Mouse (Mus musculus): ENCODE measurements around the gene Scgb2b20. TPM values are rescaled to one million over a fixed set of nuclear protein-coding genes. Genes with fewer than 3 reads are reported as not detected.
"Not testable (repeated sequence)": the region's sequence is repeated elsewhere in the genome, so short reads cannot be mapped to it uniquely, and the experiment has no call there.

Gene Scgb2b20
- total RNA-seq (2021), result not detected
- long read RNA-seq, experiment 1, result 0 reads
- long read RNA-seq, experiment 2, result 0 reads

DNA sequence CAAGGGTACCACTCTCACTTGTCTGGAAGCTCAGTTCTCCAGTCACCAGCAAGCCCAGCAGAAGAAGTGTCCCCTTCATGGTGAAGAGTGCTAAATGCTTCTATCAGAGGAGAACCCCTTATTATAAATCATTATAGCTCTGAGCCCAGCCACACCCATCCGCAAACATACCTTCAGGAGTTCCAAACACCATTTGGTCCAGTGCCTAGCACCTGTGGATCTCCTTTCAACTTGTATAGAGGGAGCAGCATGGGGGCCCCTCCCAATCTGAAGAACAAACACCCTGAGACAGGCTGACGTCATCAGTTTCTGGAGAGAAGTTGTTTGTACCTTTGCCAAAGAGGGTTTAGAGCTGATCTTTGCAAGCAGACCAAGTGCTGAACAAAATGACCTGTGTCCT, at the start of gene Scgb2b20:
Gene Scgb2b20, minus strand, starts transcription at position 101 of the 400 bp plus-strand sequence.
- not testable (repeated sequence) for DNase-seq

DNA sequence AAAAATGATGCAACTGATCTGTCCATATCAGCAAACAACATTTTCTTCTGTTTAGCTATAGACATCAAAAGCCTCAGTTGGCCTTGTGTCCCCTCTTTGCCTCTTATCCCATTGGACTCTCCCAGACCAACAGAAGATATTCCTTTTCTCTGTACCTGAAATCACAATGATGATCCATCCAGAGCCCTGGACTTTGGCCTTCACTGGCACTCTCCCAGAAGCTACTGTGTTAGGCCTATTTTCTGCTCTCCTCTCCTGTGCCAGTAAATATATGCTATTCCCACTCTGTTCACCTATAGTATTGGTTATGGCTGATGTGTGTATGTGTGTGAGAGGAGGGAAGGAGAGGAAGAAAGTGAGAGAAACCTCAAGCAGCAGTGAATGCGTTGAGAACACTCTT, 43.6 kb upstream of the Scgb2b20 start:
- not testable (repeated sequence) for DNase-seq

DNA sequence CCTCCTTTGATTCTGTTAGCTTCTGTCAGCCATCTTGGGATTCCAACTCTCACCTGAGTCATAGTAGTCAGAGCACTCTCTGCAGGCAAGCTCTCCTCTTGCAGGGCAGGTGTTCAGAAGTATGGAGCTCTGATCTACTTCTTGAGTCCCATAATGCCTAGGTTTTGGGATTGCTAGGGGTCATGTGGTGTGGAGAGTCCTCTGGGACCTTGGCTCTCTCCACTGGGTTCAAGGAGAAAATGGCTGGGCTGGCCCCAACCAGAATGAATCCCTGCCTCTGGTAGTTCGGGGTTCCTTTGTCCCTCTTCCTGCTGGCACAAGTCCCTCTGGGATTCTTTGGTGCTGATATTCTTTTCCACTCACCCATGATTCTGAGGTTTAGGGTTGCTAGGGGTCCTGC, 35.5 kb upstream of the Scgb2b20 start:
- no peak for DNase-seq

DNA sequence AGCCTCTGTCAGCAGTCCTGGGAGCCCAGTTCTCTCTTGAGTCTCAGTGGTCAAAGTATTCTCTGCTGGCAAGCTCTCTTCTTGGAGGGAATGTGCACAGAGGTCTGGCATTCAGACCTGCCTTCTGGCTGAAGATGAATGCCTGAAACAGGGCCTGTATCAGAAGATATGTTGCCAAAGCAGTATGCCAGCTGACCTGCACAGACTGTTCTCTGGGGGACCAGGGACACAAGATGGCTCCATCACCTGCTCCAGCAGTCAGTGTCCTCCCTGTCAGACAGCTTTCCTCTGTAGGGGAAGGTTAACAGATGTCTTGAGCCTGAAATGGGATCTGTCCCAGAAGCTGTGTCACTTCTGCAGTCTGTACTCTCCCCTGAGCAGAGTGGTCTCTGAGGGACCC, 33.6 kb upstream of the Scgb2b20 start:
- not testable (repeated sequence) for DNase-seq

DNA sequence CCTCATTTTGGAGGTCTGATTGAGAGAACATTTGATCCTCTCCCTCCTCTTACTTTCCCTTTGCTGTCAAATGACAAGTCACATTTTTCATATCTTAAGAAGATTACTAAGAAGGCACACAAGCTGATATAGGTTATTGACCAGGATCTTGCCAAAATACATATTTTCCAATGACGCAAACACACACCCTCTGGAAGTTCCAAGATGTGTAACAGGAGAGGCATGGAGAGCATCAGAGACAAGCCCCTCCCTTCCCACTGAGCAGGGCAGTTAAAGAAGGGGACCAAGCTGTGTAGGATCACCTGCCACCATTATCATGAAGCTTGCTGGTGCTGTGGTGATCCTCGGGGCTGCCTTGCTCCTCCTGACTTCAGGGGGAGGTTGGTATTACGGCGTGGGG, 6.8 kb upstream of the Scgb2b20 start, which contains the start of gene Scgb1b20:
Gene Scgb1b20, plus strand, starts transcription at position 301 of the 400 bp plus-strand sequence.
- DNase-seq, result not testable (repeated sequence)

Other genes with a start within 250 kb of the Scgb2b20 start
- gene Scgb2b18, start 192.5 kb downstream of the Scgb2b20 start, total RNA-seq (2021), result not detected
- gene Scgb1b18, start 180.8 kb downstream of the Scgb2b20 start, total RNA-seq (2021), result not detected
- not detected for gene Scgb2b19, start 86.0 kb downstream of the Scgb2b20 start, total RNA-seq (2021)
- not detected for gene Scgb1b19, start 79.0 kb downstream of the Scgb2b20 start, total RNA-seq (2021)
- not detected for gene Scgb1b20, start 6.9 kb upstream of the Scgb2b20 start, total RNA-seq (2021)
- gene Scgb2b21, start 154.1 kb upstream of the Scgb2b20 start, total RNA-seq (2021), result not detected

All from heart, adult 18-20 months (tissue).